Mouse (Mus musculus): Measurements from ENCODE around the gene Fads3. TPM values are rescaled to one million over a fixed set of nuclear protein-coding genes. Genes with fewer than 3 reads are reported as not detected.

Fads3 gene
- polyA plus RNA-seq, 1 experiment from 2014 or later: 39.4 TPM

DNA sequence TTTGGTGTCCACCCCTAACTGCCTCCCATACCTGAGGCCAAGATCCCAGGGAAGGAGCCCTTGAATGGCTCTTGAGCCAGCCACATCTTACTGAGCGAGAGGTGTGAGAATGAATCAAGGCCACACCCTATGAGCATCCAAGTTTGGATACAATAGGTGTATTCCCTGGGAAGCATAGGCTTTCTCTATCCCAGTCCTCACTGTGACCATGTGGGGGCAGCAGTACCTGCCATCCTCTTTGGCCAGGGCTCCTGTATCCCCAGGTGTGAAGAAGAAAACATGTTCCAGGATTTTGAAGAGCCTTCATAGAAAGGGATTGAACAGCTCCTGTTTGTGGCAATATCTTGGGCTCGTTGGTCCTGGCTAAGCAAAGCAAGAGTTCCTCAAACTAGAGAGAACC lies 1.8 kb upstream of the Fads3 start:
- H3K4me3 ChIP-seq: no peak overlapping the region
- peaks cover 78% of the 10 kb centered on the region for H3K4me1 ChIP-seq
- peak overlapping the region; percentile 40; the same call in 1 of the 2 replicates for H3K4me2 ChIP-seq
- no peaks in the 10 kb centered on the region for H3K27me3 ChIP-seq (replicated peaks)
- peak overlapping the region; percentile 92 for H3K27ac ChIP-seq (replicated peaks)
- no peak for ATAC-seq (ENCODE audit: extremely low read depth, insufficient number of reproducible peaks, low FRiP score, low TSS enrichment)
- peaks cover 24% of the 10 kb centered on the region for H3K36me3 ChIP-seq
- no peaks in the 10 kb centered on the region for H3K9me3 ChIP-seq
- WGBS: 80% methylated on average over 2 of the region's 2 CpGs
- no peak overlapping the region for H3K9ac ChIP-seq

DNA sequence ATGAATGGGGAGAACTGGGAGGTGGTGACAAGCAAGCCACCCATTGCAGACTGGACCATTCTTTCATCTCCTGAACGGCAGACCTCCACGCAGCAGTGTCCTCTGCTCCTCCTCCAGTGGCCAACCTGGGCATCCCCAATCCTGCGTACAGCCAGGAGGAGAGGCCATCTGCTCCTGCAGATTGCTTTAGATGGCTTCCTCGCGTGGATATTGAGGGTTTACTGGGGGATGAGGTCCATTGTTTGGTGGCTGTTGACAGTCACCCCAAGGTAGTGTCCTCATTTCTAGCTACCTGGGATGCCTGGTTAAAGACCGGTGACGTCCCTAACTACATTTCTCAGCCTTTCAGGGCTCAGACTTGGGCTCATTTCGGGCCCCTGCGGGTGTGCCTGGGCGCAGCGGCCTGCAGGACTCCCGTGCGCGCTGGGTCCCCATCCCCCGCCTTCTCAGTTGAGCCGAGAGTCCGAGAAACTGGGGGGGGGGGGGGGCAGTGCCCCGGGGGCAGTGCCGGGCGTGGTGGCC lies 442 bp upstream of the Fads3 start:
- Histone ChIP-seq H3K4me1 (peaks cover 84% of the 10 kb centered on the region), H3K36me3 (peaks cover 21% of the 10 kb centered on the region), H3K4me3 (peak overlapping the region; percentile 81), H3K27ac (replicated peaks) (peak overlapping the region; percentile 90), H3K9ac (peak overlapping the region; percentile 92), H3K27me3 (replicated peaks) (no peaks in the 10 kb centered on the region), H3K4me2 (peak overlapping the region; percentile 84), H3K9me3 (no peaks in the 10 kb centered on the region)
- WGBS: 17% methylated on average over 15 of the region's 20 CpGs
- ATAC-seq (ENCODE audit: extremely low read depth, insufficient number of reproducible peaks, low FRiP score, low TSS enrichment): no peak

DNA sequence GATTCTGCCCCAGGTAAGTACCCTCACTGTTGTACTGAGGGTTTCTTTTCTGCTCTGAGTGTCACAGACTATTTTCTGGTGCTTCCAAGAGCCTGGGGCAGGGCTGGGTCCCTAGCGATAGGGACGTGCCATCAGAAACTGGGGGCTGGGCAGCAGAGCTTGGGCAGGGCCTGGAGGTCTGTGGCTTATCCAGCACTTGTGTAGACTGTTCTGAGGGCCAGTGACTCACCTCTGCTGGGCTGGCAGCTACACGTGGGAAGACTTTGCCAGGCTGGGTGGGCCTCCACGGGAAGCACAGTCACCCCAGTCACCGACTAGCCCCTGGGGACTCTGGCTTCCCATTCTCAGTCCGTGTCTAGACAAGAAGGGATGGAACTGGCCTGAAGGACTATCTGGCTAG lies 863 bp downstream of the Fads3 start:
- no peaks in the 10 kb centered on the region for H3K9me3 ChIP-seq
- 0 out of 2 replicates have a peak, but pooled peaks have one; percentile 7 for ATAC-seq (ENCODE audit: extremely low read depth, insufficient number of reproducible peaks, low FRiP score, low TSS enrichment)
- H3K4me2 ChIP-seq: peak overlapping the region; percentile 84
- peak overlapping the region; percentile 92 for H3K9ac ChIP-seq
- peaks cover 21% of the 10 kb centered on the region for H3K36me3 ChIP-seq
- peaks cover 94% of the 10 kb centered on the region for H3K4me1 ChIP-seq
- WGBS: 24% methylated on average over 6 of the region's 6 CpGs
- no peaks in the 10 kb centered on the region for H3K27me3 ChIP-seq (replicated peaks)
- peak overlapping the region; percentile 90 for H3K27ac ChIP-seq (replicated peaks)
- peak overlapping the region; percentile 81 for H3K4me3 ChIP-seq

DNA sequence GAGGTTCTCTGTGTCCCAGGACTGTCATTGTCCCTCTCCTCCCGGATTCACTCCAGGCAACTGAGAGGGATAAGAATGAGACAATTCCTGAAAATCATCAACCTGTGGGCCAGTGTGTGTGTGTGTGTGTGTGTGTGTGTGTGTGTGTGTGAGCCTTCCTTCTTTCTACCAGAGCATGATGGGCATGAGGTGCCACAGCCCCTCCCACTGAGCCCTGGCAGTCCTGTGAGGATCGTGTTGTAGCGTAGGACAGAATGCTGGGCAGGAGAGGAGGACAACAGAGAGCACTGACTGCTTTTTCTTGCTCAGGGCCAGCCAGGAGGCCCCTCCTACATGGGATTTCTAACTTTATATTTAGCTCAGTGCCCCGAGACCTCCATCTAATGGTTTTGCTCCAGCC lies 1.4 kb downstream of the Fads3 start:
- 66% methylated on average over 4 of the region's 4 CpGs for WGBS
- ATAC-seq (ENCODE audit: extremely low read depth, insufficient number of reproducible peaks, low FRiP score, low TSS enrichment): no peak

DNA sequence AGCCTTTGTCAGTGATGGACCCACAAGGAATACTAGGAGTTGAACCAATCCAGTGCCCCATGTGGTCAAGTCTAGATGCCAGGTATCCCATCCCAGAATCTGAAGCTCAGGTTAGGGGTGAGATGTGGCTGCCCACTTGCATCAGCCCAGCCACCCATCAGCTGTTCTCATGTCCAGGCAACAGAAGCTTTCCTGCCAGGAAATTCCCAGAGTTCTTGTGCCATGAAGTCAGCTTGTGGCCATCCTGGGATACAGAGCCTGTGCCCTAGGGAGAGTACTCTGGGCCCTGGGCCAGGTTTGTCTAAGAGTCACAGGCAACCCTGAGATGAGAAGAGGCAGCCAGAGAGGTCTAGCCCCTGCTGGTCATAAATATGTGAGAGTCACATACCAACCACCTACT lies 2.3 kb downstream of the Fads3 start:
- Histone ChIP-seq H3K4me3 (peak overlapping the region; percentile 81), H3K9ac (peak overlapping the region; percentile 92), H3K4me2 (peak overlapping the region; percentile 84), H3K36me3 (peaks cover 17% of the 10 kb centered on the region), H3K9me3 (no peaks in the 10 kb centered on the region), H3K4me1 (peaks cover 90% of the 10 kb centered on the region), H3K27ac (replicated peaks) (peak overlapping the region; percentile 90), H3K27me3 (replicated peaks) (no peaks in the 10 kb centered on the region)
- ATAC-seq (ENCODE audit: extremely low read depth, insufficient number of reproducible peaks, low FRiP score, low TSS enrichment): 0 out of 2 replicates have a peak, but pooled peaks have one; percentile 7

More for the DNA sequence above, 1.4 kb downstream of the Fads3 start:
- H3K27me3 ChIP-seq (replicated peaks): no peaks in the 10 kb centered on the region
- peak overlapping the region; percentile 92 for H3K9ac ChIP-seq
- peak overlapping the region; percentile 84 for H3K4me2 ChIP-seq
- H3K4me1 ChIP-seq: peaks cover 94% of the 10 kb centered on the region
- H3K36me3 ChIP-seq: peaks cover 17% of the 10 kb centered on the region
- H3K27ac ChIP-seq (replicated peaks): peak overlapping the region; percentile 90
- no peaks in the 10 kb centered on the region for H3K9me3 ChIP-seq
- peak overlapping the region; percentile 81 for H3K4me3 ChIP-seq

DNA sequence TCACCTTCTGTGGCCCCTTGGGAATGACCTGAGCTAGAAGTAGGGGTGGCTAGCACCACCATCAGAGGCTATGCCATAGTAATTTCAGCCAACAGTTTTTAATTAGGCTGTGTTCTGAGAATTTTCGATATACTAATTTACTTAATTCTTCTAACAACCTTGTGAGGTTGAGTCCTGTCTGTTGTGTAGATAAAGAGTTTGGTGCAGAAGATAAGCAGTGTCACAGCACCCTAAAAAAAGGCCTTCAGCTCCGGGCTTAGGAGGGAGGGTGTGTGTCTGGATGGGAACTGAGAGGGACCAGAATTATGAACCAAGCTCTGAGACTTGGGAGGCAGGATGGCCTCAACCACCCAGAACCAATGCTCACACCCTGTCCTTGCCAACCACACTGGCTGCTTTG lies 4.3 kb downstream of the Fads3 start:
- Histone ChIP-seq H3K4me1 (peaks cover 90% of the 10 kb centered on the region), H3K4me2 (0 out of 2 replicates have a peak overlapping the region, but pooled peaks have one; percentile 10), H3K27me3 (replicated peaks) (no peaks in the 10 kb centered on the region), H3K36me3 (peaks cover 17% of the 10 kb centered on the region), H3K9ac (peak overlapping the region; percentile 4; the same call in 1 of the 2 replicates), H3K27ac (replicated peaks) (peak overlapping the region; percentile 71), H3K9me3 (no peaks in the 10 kb centered on the region), H3K4me3 (no peak overlapping the region)
- no peak for ATAC-seq (ENCODE audit: extremely low read depth, insufficient number of reproducible peaks, low FRiP score, low TSS enrichment)
- WGBS: 43% methylated on average over 2 of the region's 2 CpGs

DNA sequence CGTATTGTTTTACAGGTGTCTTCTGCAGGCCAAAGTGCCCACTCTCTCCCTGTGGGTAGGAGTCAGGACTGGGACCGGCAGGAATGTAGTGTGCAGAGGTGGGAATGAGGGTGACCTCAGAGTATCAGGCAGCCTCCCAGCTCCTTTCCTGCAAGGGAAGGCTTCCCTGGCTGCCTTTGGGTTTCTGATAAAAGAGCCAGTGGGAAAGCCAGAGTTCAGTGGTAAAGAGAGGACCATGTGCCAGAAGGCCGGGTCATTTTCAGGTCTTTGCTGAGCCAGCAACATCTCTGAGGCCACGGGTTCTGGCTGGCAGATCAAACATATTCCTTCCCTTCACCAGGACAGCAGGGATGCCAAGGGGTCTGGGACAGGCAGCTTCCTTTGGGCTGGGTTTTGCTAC lies 5.0 kb downstream of the Fads3 start:
- Histone ChIP-seq H3K27me3 (replicated peaks) (no peaks in the 10 kb centered on the region), H3K4me3 (no peak overlapping the region), H3K9me3 (no peaks in the 10 kb centered on the region), H3K4me2 (peak overlapping the region; percentile 10; the same call in 1 of the 2 replicates), H3K27ac (replicated peaks) (peak overlapping the region; percentile 71), H3K4me1 (peaks cover 89% of the 10 kb centered on the region), H3K36me3 (peaks cover 17% of the 10 kb centered on the region), H3K9ac (peak overlapping the region; percentile 45)
- no peak for ATAC-seq (ENCODE audit: extremely low read depth, insufficient number of reproducible peaks, low FRiP score, low TSS enrichment)
- 30% methylated on average over 4 of the region's 4 CpGs for WGBS

DNA sequence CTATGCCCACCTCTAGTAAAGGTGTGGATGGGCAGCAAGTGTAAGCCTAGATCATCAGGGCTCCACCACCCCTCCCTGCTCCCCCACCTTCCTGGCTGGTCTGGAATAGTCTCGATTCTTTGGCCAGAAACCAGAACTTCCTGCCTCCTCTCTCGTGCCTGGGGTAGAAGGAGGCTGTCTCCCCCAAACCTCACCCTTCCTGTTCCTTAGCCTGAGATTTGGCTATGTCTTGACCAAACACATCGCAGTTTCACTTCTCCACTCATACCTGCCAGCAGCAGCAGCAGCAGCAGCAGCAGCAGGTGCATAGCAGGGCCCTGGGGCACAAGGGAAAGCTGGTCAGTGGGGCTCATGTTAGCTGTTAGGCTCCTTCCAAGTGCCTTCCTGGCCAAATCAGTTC lies 5.6 kb downstream of the Fads3 start:
- H3K9ac ChIP-seq: peak overlapping the region; percentile 45
- H3K27me3 ChIP-seq (replicated peaks): no peaks in the 10 kb centered on the region

DNA sequence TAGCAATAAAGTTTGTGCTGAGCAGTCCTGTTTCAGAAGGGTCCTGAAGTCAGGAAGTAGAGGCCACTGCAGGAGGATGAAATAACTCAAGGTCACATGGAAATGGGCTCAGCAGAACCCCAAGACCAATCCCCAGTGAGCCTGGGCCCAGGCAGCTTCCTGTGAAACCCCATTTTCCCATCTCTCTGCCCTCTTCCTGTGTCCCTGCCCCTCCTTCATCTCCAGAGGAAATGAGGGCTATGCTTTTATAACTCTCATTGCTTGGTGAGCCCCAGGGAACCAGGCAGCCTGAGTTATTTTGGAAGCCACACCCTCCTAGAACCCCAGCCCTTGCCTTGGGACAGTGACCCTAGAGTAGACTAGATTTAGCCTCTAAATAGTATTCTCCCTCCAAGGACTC lies 8.2 kb downstream of the Fads3 start:
- H3K9me3 ChIP-seq: no peaks in the 10 kb centered on the region
- H3K4me3 ChIP-seq: no peak overlapping the region
- peaks cover 39% of the 10 kb centered on the region for H3K36me3 ChIP-seq
- no peak overlapping the region for H3K27ac ChIP-seq (replicated peaks)
- H3K4me2 ChIP-seq: no peak overlapping the region
- H3K9ac ChIP-seq: peak overlapping the region; percentile 1; the same call in 1 of the 2 replicates
- H3K27me3 ChIP-seq (replicated peaks): no peaks in the 10 kb centered on the region
- peaks cover 61% of the 10 kb centered on the region for H3K4me1 ChIP-seq
- ATAC-seq (ENCODE audit: extremely low read depth, insufficient number of reproducible peaks, low FRiP score, low TSS enrichment): no peak

More for the DNA sequence above, 5.6 kb downstream of the Fads3 start:
- H3K4me2 ChIP-seq: peak overlapping the region; percentile 10; the same call in 1 of the 2 replicates
- 33% methylated on average over 3 of the region's 3 CpGs for WGBS
- ATAC-seq (ENCODE audit: extremely low read depth, insufficient number of reproducible peaks, low FRiP score, low TSS enrichment): no peak
- H3K9me3 ChIP-seq: no peaks in the 10 kb centered on the region
- H3K27ac ChIP-seq (replicated peaks): peak overlapping the region; percentile 71
- no peak overlapping the region for H3K4me3 ChIP-seq
- H3K4me1 ChIP-seq: peaks cover 87% of the 10 kb centered on the region
- peaks cover 20% of the 10 kb centered on the region for H3K36me3 ChIP-seq

DNA sequence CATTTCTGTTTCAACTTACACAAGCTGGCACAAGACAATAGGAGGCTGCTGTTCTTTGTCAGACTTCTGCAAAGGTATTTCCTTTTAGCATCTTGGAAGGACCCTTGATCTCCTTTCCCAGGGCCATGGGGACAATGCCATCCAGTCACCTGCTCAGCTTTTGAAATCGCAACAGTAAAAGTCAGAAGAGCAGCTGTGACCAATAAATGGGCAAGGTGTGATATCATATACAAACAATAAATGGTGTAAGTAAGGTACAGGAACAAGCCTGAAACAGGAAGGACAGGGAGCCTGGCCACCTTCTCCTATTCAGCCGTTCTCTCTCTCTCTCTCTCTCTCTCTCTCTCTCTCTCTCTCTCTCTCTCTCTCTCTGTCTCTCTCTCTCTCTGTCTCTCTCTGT lies 9.1 kb downstream of the Fads3 start:
- Histone ChIP-seq H3K4me1 (peaks cover 53% of the 10 kb centered on the region), H3K4me2 (no peak overlapping the region), H3K36me3 (peaks cover 39% of the 10 kb centered on the region), H3K27ac (replicated peaks) (no peak overlapping the region), H3K27me3 (replicated peaks) (no peaks in the 10 kb centered on the region), H3K9me3 (no peaks in the 10 kb centered on the region), H3K4me3 (no peak overlapping the region), H3K9ac (no peak overlapping the region)
- 66% methylated on average over 2 of the region's 2 CpGs for WGBS
- ATAC-seq (ENCODE audit: extremely low read depth, insufficient number of reproducible peaks, low FRiP score, low TSS enrichment): no peak

DNA sequence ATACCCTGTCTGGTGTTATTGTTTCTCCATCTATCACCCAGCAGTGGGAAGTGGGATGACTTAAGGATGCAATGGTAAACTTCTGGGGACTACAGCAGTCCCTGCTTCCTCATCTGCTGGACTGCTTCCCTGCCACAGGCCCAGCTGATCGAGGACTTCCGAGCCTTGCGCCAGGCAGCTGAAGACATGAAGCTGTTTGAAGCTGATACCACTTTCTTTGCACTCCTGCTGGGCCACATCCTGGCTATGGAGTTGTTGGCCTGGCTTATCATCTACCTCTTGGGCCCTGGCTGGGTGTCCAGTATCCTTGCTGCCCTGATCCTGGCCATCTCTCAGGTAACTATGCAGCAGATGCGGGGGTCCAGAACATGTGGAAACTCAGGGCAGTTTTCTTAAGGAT lies 11.3 kb downstream of the Fads3 start:
- WGBS: 84% methylated on average over 4 of the region's 4 CpGs
- no peak for ATAC-seq (ENCODE audit: extremely low read depth, insufficient number of reproducible peaks, low FRiP score, low TSS enrichment)
- peaks cover 31% of the 10 kb centered on the region for H3K4me1 ChIP-seq
- H3K9me3 ChIP-seq: no peaks in the 10 kb centered on the region
- no peak overlapping the region for H3K4me2 ChIP-seq
- H3K36me3 ChIP-seq: peaks cover 61% of the 10 kb centered on the region
- H3K9ac ChIP-seq: no peak overlapping the region
- no peaks in the 10 kb centered on the region for H3K27me3 ChIP-seq (replicated peaks)
- no peak overlapping the region for H3K27ac ChIP-seq (replicated peaks)
- H3K4me3 ChIP-seq: no peak overlapping the region

DNA sequence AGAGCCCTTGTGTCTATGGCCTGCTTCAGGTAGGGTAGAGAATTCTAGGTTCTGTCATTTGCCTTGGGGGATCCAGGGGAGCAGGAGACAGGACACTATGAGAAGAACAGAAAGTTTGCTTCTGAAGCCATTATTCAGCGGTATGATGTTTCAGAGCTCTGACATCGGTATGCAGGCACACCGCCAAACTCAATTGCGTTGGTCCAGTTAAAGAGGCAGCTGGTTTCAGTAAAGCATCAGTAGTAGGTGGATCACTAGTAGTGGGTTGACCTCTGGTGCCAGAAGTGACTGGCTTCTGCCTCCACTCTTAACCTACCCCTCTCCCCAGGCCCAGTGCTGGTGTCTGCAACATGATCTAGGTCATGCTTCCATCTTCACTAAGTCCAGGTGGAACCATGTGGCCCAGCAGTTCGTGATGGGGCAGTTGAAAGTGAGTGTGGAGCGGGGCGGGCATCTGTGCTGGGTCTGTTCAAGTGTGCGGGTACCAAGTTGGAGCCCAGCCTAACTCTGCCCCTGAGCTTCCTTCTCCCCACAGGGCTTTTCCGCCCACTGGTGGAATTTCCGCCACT lies 12.4 kb downstream of the Fads3 start:
- no peak for ATAC-seq (ENCODE audit: extremely low read depth, insufficient number of reproducible peaks, low FRiP score, low TSS enrichment)

More for the DNA sequence above, 12.4 kb downstream of the Fads3 start:
- 90% methylated on average over 10 of the region's 10 CpGs for WGBS
- no peaks in the 10 kb centered on the region for H3K9me3 ChIP-seq
- H3K27me3 ChIP-seq (replicated peaks): no peaks in the 10 kb centered on the region
- H3K4me2 ChIP-seq: no peak overlapping the region
- H3K4me3 ChIP-seq: no peak overlapping the region
- peaks cover 24% of the 10 kb centered on the region for H3K4me1 ChIP-seq
- no peak overlapping the region for H3K27ac ChIP-seq (replicated peaks)
- H3K36me3 ChIP-seq: peaks cover 71% of the 10 kb centered on the region
- H3K9ac ChIP-seq: no peak overlapping the region

All from heart, embryonic 13.5 days (tissue).